Mouse (Mus musculus): Measurements from ENCODE around the gene Carnmt1.

Gene Carnmt1

DNA sequence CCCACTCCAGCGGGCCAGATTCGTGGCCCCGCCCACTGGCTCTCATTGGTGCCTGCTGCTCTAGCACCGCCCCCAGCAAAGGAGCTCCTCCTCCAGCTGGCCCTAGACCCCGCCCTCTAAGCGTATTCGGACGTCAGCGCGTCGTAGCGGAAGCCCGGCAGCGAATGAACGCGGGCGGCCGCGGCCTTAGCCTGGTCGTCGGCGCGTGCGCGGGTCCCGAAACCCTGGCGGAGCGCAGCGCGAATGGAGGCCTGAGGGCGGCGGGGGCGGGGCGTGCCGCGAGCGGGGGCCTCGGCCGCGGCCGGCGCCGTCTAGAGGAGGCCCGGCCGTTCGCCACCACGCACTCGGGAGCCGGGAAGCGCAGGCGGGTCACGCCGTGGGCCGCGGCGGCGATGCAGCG is at the start of gene Carnmt1:
Gene Carnmt1, plus strand, starts transcription at position 157 of the 400 bp plus-strand sequence.
- peak; percentile 99 for DNase-seq

DNA sequence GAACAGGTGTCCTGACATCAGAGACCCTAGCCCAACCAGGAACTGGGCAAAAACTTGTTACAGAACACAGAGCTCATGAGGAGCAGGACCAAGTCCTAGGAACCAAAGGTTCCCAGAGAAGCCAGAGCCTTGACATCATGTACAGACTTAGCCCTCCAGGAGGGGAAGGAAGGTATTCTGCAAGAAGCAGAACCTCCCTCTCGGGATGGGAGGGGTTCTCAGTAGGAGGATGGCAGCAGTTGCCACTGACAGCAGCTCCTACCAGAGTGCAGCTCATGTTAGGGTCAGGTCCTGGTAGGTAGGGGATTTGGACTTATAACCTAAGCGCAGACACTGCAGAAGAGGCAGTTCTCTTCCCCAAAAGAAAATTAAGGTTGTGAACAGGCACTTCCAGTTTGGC is 46.7 kb upstream of the Carnmt1 start:
- no peak for DNase-seq

DNA sequence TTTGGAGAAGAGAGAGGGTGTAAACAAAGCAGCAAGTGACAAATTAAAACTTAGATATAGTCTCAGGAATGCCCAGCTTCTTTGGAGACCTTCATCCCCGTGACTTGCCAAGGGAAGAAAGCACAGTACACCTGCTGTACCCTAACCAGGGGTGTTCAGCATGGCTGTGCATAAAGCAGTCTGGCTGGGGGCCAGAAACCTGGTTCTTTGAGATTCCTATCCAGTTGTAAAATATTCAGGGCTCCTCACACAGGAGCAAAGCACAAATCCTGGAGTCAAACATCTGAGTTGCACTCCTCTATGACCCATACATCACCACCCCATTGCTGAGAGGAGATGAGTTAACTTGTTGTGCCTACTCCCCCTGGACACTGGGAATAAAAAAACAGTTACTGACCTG is 41.0 kb upstream of the Carnmt1 start:
- no peak for DNase-seq

DNA sequence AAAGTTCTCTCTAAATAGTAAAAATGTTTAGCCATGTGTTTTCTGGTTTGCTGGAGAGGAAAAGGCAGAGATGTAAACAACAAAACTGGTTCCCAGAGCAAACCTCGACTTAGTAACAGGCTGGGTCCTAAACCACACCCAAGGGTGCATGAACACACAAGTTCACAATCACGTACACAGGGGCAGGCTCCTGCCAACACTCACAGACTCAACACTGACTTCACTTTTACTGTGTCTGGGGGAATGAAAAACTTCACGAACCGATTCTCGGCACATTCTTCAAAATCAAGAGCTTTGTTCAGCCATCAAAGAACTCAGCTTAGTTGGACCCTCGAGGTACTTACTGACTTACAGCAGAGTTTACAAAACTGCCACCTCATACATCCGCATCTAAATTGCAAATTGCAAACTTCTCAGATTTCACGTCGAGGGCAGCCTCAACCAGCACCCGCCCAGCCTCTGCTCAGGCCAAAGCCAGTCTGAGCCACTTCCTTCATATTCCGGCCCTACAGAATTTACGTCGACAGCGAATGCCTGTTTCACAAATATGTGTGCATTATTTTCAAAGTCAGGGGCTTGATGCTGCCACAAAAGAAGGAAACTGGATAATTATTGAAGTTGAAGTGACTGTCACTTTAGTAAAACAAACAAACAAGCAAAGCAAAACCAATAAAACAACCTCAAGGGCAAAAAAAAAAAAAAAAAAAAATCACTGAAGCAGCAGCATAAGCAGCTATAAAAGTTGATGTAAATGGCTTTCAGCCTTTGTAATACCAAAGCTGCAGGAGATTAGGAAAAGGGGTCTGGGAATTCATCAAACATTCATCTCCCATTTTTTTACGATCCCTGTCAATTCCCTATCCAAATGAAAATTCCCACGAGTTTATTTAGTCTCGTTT is 40.1 kb upstream of the Carnmt1 start:
- DNase-seq: no peak

DNA sequence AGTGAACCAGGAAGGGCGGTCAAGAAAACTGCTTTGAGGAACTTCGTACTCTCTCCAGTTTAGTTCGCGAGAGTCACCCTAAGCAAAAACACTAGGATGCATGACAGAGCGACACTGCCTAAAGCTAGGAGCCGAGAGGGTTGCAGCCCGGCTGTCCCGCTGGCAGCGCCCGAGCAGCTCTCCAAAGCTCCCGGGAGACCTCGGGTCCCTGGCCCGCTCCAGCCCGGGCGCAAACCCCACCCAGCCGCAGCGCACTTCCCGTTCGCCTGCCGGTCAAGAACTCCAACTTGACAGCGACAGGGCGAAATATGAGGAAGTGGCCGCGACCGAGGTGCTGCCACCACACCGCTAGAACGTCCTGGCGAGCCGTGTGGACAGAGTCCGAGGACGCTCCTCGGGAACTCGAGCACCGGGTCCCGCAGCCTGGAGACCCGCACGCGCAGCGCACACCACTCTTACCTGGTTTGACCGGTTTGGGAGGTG is 39.4 kb upstream of the Carnmt1 start:
- DNase-seq: no peak

DNA sequence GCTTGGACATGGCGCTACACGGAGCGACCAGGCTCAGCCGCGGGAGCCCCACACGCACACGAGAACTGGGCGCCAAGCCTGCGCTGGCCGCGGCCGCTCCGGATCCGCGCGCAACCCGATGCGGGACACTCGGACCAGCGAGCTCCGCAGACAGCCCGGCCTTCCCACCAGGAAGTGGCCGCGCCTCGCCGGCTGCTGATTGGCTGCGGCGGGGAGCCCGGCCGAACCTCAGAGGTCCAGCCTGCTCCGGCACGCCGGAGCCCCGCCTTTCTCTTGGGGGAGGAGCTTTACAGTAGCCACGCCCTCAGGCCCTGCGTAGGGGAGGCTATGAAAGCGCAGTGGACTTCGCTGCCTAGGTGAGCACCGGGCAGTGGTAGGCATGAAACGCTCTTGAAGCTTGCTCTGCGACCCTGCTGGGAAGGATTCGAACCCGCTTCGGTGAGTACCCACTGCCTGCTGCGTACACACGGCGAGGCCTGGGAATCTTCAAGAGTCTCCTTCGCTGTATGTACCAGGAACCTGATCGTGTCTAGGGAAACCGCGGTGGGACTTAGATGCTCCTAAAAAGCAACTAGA is 38.8 kb upstream of the Carnmt1 start, which contains the start of the genes Ostf1 and Nmrk1:
Gene Ostf1, minus strand, starts transcription at position 180 of the 576 bp plus-strand sequence.
Gene Nmrk1, plus strand, starts transcription at position 307 of the 576 bp plus-strand sequence.
- peak; percentile 97 for DNase-seq

DNA sequence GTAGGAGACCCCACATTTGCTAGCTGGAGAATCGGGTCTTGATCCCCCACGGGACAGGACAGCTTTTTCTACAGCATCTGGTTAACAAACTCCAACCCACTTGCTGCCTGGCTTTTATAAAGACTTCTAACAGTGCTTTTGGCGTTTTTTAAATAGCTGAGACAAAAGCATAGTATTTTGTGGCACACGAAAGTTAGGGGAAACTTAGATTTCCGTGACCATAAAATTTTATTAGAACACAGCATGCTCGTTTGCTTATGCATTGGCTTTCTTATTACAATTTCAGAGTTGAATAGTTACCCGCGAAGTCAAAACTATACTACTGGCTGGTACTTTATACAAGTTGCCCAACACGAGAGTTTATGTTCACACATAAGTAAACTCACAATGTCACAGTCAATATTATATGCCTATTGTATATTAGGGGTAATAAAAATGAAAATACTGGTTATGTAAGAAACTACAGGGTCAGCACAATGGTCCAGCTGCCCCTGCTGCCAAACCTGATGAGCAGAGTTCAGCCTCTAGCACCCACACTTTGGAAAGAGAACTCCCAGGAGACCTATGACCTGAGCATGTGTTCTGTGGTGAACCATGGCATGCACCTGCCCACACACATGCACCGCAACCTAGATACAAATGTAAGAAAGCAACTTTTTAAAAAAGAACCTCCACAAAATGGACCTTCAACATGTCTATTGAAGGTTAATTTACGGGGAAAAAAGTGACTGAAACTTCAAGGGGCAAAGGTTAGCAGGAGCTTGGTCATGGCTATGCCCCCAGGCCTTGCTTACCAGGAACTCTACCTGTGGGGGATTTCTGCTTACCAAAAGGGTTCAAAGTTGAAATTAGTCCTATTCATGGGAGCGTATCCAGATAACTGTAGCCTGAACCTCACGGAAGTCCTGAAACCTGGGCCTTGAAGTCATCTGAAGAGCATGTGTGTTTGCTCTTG is 38.1 kb upstream of the Carnmt1 start:
- DNase-seq: no peak

DNA sequence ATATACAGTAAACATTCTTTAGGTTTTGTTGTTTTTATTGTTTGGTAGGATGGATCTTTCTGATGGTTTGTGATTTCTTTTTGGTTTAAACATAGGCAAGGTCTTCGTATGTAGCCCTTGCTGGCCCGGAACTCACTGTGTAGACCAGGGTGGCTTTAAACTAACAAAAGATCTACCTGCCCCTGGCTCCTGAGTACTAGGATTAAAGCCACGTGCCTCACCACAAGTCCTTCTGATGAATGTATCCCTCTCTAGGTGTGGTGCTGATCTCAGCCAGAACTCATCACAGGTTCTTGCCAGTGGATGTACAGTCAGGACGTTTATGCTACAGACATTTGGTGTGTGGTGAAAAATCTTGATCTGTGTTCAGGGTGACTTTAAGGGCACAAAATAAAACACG is 32.6 kb upstream of the Carnmt1 start:
- DNase-seq: no peak

DNA sequence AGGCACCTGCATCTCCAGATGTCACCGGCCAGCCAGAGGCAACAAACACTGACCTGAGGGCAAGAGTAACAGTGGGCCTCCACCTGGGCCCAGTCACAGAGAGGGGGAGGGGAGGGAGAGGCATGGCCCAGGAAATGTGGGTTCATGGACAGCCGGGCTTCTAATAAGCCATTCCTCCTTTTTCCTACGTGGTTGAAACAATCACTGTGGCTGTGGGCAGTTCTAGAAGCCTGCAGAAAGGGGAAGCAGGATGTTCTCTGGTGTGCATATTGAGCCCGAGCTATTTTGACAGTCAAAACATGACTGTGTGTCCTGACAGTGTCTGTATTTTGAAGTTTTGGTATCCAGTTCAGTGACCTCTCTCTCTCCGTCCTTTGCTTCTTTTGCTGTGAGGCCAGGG is 31.6 kb upstream of the Carnmt1 start:
- no peak for DNase-seq

DNA sequence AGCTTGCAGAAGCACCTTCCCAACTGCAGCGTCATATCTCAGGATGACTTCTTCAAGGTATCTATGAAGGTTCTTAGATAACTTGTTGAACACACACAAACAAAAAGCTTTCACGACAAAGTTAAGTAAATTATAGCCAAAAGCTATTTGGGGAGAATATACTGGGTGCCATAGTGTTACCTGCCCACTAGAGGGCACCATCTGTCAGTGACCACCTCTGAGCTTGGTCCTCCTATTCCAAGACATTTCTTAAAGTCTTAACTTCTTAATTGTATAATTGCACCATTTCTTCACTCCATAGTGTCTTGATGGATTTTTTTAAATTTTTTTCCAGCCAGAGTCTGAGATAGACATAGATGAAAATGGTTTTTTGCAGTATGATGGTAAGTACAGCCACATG is 31.0 kb upstream of the Carnmt1 start:
- no peak for DNase-seq

DNA sequence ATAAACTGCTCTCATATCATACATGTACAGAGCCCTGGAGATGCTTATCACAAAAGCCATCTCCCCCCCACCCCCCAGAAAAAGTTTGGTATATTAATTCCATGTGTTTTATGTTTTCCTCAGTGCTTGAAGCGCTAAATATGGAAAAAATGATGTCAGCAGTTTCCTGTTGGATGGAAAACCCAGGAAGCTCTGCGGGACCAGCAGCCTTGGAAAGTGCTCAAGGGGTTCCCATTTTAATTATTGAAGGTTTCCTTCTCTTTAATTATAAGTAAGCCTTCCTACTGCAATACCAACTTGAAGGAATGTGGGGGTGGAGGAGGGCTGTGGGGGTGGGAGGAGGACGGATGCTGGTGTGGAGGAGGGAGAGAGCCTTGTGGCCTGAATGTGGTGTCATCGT is 29.6 kb upstream of the Carnmt1 start:
- no peak for DNase-seq

DNA sequence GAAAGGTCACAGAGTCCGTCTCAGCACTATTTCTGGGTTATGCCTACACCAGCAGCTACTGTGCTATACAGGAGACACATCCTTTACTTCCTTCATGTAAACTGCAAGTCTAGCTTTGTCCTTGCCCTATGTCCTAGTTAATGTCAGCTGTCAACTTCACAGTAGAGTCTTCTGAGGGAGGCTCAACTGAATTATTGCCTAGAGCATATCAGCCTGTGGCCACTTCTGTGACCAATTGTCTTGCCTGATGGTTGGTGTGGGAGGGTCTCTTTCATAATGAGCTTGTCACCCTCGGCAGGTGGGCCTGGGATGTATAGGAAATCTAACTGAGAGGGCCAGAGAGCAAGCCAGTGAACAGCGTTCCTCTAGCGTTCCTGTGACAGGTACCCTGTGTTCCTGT is 27.2 kb upstream of the Carnmt1 start:
- DNase-seq: no peak

DNA sequence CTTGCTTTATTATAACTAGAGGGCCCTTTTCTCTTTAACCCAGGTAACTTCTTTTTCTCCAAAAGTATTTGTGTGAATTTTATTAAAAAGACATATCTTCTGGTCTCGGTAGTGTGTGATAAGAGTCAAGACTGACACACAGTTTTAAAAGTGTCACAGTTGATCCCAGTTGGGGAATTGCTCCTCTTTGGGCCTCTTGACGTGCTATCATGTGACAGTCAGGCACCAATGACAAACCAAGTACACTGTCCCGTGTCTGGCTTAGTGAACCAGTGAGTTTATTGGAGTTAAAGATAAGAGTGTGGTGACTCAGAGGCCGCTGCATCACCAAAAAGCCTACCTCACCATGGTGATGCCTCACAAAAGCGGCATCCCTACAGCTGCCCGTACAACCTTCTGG is 26.5 kb upstream of the Carnmt1 start:
- DNase-seq: no peak

DNA sequence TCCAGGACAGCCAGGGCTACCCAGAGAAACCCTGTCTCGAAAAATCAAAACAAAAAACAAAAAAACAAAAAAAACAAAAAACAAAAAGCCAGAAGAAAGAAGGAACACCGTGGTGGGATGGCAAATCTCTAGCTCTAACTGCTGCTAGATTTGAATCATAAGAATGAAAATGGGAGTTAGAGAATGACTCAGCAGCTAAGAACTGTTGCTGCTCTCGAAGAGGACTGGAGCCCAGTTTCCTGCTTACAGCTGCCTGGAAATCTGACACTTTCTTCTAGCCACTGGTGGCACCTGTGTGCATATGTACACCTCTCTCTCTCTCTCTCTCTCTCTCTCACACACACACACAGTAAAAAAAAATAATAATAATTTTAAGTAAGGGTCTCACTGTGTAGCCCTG is 24.2 kb upstream of the Carnmt1 start:
- no peak for DNase-seq

DNA sequence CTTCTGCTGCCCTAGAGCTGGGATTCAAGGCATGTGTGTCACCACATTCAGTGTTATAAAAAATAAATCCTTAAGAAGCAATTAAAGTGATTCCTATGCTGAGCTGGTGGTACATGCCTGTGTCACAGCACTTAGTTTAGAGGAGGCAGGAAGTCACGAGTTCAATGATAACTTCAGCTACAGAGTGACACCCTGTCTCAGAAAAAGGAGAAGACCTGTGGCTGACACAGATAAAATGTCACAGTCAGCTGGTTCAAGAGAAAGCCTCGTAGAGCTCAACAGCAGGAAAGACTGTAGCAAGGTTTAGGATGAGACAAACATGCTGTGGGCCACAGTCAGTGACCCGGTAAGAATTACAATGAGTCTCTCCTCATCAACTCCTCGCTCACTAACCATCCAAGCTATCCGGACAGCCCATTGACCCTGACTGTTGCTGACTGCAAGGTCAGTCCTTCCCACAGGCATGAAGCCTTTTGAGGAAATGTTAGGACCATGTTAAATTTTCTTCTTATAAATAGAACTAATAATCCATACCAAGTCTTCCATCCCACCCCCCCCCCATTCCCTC is 23.6 kb upstream of the Carnmt1 start:
- DNase-seq: no peak

DNA sequence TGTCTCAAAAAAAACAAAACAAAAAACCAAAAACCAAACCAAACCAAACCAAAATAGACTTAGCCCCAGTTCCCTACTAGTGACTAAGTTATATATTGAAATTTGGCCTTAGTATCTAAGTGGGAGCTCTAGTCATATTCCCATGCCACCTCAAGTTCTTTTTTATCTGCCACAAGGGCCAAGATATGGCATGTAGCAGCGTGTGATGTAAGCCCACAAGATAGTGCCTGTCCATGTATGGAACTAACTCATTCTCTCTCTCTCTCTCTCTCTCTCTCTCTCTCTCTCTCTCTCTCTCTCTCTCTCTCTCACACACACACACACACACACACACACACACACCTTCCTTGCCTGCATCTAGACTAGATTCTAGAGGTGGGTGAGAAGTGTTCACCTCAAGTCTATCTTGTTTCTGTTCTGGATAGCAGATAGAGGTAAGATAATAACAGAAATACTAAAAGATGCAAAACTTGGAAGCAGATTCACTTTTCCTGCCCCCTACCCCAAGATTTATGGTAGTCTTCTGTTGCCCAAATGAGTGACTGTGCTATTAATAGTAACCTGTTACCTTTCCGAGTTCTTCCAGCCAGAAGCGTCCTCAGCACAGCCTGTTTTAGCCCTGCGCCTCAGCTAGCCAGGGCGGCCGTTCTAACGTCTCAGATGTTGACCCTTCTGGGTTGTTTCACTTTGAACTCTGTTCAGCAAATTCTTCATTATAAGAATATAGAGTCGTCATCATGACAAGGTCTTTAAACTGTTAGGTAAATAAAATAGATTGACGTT is 22.6 kb upstream of the Carnmt1 start:
- DNase-seq: no peak

DNA sequence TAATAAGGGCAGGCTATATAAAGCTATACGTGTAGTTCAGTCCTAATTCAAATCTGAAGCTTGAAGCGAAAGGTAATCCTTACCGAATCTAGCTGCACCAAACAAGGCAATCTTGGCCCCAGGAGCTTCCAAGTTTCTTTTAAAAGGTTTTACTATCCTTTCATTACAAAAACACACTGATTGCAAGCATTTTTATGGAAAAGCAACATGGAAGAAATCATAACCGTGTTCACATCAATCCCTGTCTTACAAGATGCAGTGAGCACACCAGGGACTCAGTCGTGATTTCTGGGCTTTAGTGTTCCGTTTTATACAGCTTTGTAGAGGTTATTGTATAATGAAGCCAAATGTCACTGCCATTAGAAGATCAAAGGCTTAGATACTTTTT is 22.0 kb upstream of the Carnmt1 start:
- no peak for DNase-seq

DNA sequence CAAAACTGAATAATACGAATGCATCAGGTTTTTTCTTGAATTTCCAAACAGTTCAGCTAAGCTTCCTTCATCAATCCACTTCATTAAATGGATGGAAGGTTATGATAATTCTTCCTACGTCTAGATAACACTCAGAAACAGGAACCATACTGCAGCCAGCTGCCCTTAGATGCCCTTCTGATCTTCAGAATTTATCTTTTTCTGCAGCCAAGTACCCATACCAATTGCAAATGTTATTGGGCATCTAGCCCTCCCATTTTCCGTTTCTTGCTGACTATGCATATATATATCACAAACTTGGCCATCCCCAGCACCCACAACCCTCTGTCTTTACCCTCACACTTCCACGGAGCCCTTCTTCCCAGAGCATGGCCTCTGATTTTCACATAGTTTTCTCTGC is 20.6 kb upstream of the Carnmt1 start:
- no peak for DNase-seq

DNA sequence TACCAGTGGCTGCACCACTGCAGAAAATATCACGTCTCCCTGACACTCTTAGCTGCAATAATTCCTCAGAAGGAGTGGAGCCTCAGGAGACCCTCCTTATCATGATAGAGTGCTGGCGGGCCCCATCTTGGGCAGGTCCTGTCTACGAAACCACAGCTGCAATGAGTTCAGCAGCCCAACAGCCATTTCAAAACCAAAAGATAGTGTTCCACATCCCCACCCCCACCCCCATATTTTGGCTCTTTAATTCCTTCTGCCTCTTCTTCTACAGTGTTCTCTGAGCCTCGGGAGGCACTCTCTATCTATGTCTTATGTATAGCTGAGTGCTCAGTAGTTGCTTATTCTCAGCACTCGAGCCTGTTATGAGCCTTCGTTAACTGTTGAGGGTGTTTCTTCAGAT is 20.1 kb upstream of the Carnmt1 start:
- no peak for DNase-seq

DNA sequence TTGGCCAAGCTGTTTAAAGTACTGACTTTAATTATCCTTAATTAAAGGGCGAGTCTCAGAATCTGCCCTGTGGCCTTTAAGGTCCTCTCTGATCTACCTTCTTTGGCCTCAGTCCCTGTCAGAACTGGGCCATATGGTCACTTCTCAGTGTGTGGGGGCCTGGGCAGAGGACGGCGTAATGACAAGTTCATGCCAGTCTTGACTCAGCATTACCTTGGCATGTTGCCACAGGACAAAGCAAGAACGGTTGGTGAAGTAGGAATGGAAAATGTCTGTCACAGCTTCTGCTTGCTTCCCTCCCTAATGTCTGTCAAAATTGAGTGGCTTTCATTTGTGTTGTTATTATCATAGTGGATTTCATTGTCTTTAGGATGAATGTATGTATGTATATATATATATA is 18.0 kb upstream of the Carnmt1 start:
- peak; percentile 79 for DNase-seq

DNA sequence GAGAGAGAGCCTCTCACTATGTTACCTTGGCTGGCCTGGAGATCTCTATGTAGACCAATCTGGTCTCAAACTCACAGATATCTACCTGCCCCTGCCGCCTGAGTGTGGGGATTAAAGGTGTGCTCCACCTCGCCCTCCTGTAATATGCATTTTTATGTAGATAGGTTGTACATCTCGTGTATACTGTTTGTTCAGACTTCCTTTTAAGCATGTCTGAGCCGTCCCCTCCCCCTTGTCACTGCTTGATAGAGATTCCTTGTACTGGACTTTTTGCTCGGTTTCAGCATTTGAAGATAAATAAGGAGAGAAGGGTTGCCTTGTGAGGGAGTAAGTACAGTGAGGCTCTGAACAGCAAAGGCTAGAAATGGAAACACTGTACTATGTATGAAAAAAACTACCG is 17.5 kb upstream of the Carnmt1 start:
- no peak for DNase-seq

DNA sequence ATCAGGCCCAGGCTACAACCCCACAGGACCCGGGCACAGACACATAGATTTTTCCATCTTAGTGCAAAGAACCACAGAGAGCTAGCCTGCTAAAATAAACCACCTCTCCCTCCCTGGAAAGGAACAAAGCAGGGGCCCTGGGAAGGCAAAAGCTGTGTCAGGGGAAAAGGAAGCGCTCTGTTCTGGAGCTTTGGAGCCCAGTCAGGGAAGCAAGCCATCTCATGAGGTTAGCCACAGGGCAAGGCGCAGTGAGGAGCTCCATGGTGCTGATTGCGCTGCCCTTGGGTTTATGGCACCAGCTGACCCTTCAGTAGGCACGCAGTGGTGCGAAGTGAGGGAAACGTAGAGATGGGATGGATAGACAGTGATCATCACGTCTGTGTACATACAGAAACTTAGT is 16.2 kb upstream of the Carnmt1 start:
- DNase-seq: no peak
